Mouse (Mus musculus): ENCODE measurements at regions not wholly inside any gene's neighbourhood (a gene's known extent, or its start where the extent isn't known, plus 50 kb on each side); places are given as distances from the start of the nearest gene placed in this dataset.

DNA sequence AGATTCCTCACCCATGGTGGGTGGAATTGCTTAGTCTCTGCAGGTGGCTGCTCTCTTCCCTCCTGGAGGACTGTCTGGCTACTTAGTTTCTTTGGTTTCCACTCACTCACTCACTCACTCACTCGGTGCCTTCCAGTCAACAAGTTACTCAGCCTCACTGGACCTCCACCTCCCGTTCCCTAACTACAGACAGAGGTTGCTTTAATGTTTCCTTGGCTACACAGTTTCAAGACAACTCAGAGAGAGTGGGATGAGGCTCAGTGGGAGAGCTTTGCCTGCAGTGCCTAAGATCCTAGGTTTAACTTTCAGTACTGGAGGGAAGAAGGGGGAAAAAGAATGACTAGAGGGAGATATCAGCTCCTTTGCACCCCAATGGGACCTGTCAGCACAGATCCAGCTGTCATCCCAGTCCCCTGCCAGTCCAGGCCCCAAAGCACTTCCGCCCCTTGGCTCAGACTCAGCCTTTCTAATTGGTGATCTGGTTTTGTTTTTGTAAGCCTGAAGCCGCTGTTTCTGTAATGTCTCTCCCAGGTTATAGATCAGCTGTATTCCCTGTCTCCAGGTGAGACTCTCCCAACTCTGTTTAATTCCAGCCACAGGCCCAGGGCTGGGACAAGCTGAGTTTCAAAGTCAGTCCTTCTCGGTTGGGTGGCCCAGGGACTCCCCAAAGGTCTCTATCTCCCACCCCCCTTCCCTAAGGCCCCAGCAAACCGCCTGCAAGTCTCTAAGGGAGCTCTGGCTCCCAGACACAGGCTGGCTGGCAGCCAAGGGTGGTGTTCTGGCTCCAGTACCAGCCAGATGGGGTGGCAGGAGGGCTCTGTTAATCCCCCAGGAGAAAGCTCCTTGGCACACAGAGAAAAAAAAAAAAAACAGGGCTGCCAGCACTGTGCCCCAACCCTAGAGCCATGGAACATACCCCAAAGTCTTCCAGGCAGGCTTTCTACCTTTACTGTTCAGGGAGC, 60.5 kb upstream of the Cdon start:
- peak; percentile 24 for DNase-seq (ENCODE audit: low spot score)

DNA sequence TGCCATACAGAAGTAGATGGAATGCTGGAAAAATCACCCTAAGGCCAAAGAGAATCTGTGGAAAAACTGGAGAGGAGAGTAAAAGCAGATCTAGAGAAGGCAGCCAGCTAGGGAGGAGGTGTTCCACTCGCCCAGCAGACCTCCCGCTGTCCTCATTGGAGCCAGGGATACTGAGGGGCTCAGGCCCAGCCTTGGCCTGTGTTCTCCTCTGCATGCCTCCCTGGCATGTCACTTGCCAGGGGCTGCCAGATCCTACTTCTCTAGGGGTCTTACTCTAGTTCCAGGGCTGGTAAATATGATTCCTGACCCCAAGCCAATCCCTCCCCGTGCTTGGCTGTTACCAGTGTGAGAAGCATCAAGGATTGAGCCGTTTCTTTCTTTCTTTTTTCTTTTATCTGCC, 59.5 kb upstream of the Cdon start:
- DNase-seq (ENCODE audit: low spot score) = peak; percentile 18

DNA sequence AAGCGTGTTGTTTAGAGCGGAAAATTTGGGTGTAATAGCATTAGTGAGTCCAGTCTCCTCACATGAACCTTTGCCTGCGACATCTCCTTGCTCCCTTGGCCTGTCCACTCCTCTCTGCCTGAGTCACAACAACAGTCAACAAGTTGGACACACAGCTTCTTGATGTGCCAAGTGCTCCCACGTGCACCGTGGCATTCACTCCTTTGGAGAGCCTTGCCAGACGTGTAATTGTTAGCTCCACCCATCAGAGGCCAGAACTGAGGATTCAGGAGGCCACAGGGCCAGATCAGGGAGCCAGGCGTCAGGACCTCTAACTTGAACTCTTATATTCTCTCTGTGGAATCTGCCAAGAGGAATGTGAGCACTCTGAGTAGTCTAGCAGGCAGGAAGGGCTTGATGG, 58.7 kb upstream of the Cdon start:
- peak; percentile 80 for DNase-seq (ENCODE audit: low spot score)

DNA sequence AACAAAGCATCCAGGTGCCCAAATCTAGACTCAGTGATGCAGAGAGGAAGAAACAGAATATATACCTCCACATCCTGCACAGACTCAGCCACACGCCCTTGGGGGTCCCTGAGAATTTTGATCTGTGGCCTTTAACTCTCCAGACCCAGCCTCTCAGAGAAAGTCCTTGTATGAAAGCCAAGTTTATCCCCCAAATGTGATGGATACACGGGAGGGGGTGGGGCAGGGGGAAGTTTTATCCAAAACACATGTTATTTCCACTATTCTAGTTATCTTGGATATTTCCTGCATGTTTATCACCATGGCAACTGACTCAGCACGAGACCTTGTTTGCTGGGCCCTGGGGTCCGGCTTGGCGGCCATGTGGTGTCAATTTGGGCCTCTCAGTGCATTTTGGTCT, 57.8 kb upstream of the Cdon start:
- DNase-seq (ENCODE audit: low spot score) = peak; percentile 34

DNA sequence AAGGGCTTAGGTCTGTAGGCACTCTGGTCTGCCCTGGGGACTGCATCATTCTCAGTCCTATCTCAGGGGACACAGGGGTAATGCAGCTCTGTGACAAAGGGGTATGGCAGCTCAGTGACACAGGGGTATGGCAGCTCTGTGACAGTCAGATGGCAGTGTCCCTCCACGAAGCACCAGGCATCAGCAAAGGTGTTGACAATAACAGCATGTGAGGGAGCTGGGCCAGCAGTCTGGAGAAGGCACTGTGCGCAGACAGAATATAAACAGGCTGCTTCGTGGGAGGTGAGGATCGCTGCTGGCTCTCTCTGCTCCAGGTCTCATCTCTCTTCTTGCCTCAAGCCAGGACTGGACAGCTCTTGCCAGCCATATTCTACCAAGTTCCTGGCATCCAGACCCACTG, 57.0 kb upstream of the Cdon start:
- DNase-seq (ENCODE audit: low spot score) = no peak

DNA sequence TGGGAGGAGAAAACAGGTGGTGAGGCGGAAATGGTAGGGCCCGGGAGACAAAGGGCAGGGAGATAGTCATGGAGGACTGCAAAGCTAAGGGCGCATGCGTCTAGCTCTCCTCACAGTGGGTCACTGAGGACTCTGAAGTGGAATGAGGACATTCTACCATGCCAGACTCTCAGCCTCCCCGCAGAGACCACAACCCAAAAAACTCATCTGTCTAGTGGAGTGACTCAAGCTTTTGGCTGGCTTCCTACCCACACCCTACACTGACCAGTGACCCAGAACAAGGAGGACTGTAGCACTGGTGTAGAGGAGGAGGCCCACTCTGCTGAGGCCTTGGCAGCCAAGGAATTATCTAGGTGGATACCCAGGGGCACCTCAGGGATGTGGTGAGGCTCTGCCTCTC, 55.0 kb upstream of the Cdon start:
- no peak for DNase-seq (ENCODE audit: low spot score)

DNA sequence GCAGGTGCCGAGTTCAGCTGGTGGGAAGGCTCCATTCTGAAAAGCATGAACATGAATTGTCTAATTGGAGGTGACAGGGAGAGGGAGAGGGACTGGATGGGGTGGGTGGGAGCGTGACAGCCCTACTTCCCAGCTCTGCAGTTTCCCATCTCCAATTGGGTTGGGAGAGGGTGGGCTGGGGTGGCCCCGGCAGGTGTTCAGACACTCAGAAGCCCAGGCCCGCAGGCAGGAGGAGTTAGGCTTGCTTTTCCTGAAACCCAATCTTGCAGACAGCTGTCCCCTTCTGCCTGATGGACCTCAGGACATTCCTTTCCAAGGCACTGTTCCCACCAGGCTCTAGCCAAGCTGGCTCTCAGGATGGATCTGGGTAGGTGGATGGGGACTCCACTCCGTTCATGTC, 51.9 kb upstream of the Cdon start:
- no peak for DNase-seq (ENCODE audit: low spot score)

DNA sequence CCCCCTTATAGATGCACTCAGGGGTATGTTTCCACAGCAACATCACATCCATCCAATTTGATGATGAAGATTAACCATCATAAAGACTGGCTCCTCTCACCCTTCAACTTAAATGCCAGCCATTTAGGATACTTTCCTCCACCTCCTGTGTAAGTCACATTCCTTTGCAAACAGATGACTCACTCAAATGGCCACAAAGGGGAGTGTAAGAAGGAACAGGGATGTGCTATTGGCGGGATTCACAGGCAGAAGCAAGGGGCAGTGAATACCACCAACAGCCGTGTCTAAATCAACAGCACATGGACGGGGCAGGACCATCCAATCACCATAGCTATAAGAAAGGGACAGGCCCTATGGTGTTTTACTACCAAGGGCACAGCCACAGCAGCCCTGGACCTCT, 50.9 kb upstream of the Cdon start:
- no peak for DNase-seq (ENCODE audit: low spot score)

DNA sequence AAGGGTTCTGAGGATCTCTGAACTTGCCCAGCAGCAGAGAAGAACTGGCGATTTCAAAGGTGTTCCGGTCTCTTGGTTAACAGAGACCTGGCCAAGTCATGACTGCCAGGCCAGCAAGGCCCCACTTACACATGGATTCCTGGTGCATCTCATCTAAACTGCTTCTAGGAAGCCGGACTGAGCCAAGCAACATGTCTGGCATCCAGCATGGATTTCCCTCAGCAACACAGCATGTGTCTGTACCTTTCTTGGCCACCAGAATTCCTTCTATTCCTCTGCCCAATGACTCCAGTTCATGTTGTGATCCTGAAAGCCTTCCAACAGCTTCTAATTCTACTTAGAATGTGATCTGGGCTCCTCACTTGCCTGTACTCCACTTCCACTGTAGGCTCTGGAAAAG, 50.0 kb upstream of the Cdon start:
- DNase-seq (ENCODE audit: low spot score) = no peak

Measured in gastrocnemius, adult 18-20 months (tissue).